Mouse (Mus musculus) thymus, postnatal 14 days (tissue): Measurements from ENCODE around the gene D630045J12Rik.

ENCODE experiments used
- DNase-seq: peaks from one replicate; pipeline ENCODE4 v3.0.0; 2021

The D630045J12Rik gene

DNA sequence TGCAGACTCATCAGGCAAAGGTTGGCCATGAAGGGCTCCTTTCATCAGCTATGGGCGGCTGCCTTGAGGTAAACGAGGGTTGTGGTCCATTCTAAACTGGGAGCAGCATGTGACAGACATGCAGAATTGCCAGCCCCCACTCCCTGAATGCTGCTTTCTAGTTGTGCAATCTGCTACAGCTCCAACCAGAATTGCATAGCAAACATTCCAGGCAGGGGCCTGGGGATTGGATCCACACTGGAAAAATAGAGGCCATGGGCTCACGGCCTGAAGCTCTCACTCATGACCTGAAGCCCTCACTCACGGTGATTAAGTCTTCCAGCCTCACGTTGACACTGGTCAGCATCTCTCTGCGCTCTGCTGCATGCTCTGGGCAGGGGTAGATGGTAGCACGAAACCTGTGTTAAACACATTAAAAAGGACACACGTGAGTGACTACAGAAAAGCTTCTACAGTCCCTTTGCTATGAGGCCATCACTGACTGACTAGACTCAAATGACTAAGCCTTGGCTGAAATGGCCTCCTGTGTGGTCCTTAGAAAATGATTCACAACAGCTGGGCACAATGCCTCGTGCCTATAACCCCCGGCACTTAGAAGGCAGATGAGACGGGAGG lies 172.0 kb downstream of the D630045J12Rik start:
- DNase-seq: no peak

GRCm38 (mm10) chr6:38080364-38080763 lies 173.4 kb downstream of the D630045J12Rik start:
- no peak for DNase-seq

GRCm38 (mm10) chr6:38073592-38073991 lies 180.2 kb downstream of the D630045J12Rik start:
- DNase-seq: no peak
